Mouse (Mus musculus) embryonic facial prominence, embryonic 14.5 days (tissue): ENCODE data around the gene Adrm1. TPM values are rescaled to one million over a fixed set of nuclear protein-coding genes. Genes with fewer than 3 reads are reported as not detected.

Experiments used
- ATAC-seq: fragments of 200-750 bp; cut with Nextera tagmentation; 2 replicates; pipeline ENCODE4 v1.8.0; 2017; ENCODE audit warnings: low read depth, moderate number of reproducible peaks, moderate TSS enrichment
- DNase-seq: peaks from one replicate; pipeline ENCODE4 v3.0.0-alpha.2; 2015; ENCODE audit warnings: low spot score
- H3K27ac ChIP-seq: fragments of 300-500 bp; sonication (generic); replicated peaks from 2 replicates; pipeline ENCODE4 v1.5.1; 2014; ENCODE audit warnings: low read depth, mild to moderate bottlenecking, low read length, moderate library complexity
- H3K27me3 ChIP-seq: fragments of 300-500 bp; sonication (generic); replicated peaks from 2 replicates; pipeline ENCODE4 v1.6.1; 2014; ENCODE audit warnings: low read length; ENCODE audit not compliant: control insufficient read depth, insufficient read depth
- H3K36me3 ChIP-seq: fragments of 300-500 bp; sonication (generic); 2 replicates; pipeline ENCODE4 v1.6.1; 2014; ENCODE audit warnings: low read length, mixed read lengths; ENCODE audit not compliant: control insufficient read depth, insufficient read depth
- H3K4me1 ChIP-seq: fragments of 300-500 bp; sonication (generic); 2 replicates; pipeline ENCODE4 v1.6.1; 2014; ENCODE audit warnings: antibody characterized with exemption, low read length; ENCODE audit not compliant: control insufficient read depth, insufficient read depth
- H3K4me2 ChIP-seq: fragments of 300-500 bp; sonication (generic); 2 replicates; pipeline ENCODE4 v1.6.1; 2014; ENCODE audit warnings: low read depth, mild to moderate bottlenecking, low read length, moderate library complexity, mixed read lengths
- H3K4me3 ChIP-seq: fragments of 300-500 bp; sonication (generic); 2 replicates; pipeline ENCODE4 v1.5.1; 2014; ENCODE audit warnings: low read depth, mild to moderate bottlenecking, low read length
- H3K9ac ChIP-seq: fragments of 300-500 bp; sonication (generic); 2 replicates; pipeline ENCODE4 v1.6.1; 2014; ENCODE audit warnings: low read depth, mild to moderate bottlenecking, low read length, moderate library complexity, mixed read lengths
- H3K9me3 ChIP-seq: fragments of 300-500 bp; sonication (generic); 2 replicates; pipeline ENCODE4 v1.6.1; 2016; ENCODE audit warnings: low read length; ENCODE audit not compliant: control insufficient read depth
- WGBS: fragments of 180-500 bp; shearing (Covaris S2); extraction: QIAGEN DNeasy Blood & Tissue Kit; methylation state at CpG from one replicate; pipeline ENCODE4 v1.1.7; 2014; 5-methylcytosine and 5-hydroxymethylcytosine counted together
- polyA plus RNA-seq: library from polyadenylated mRNA; unstranded; fragments of >200 nt; fragmentation: Nextera tagmentation; extraction: Ambion mirVana; gene quantifications from 2 replicates; pipeline ENCODE4 v1.2.1, GENCODE M21; 2014

The Adrm1 gene
- 130 and 142 TPM in 2 replicates for polyA plus RNA-seq

GRCm38 (mm10) chr2:180170806-180171521, at the start of gene Adrm1:
TSS of gene Adrm1 (plus strand) at chr2:180171485.
- Histone ChIP-seq H3K9ac (peak within 1 kb of the TSS; percentile 97), H3K27me3 (no peaks in the 10 kb centered on the region), H3K4me2 (peak within 1 kb of the TSS; percentile 96), H3K4me3 (peak within 1 kb of the TSS; percentile 97), H3K36me3 (peaks cover 29% of the 10 kb centered on the region), H3K4me1 (peaks cover 14% of the 10 kb centered on the region; the same call in 1 of the 2 replicates), H3K9me3 (no peaks in the 10 kb centered on the region), H3K27ac (peak within 1 kb of the TSS; percentile 90)
- DNase-seq (peak; percentile 97), ATAC-seq (peak; percentile 98)
- WGBS = 6% methylated on average over 25 of the region's 41 CpGs

- no peak overlapping the region for H3K9ac ChIP-seq
- DNase-seq (no peak), ATAC-seq (no peak)
- H3K36me3 ChIP-seq = no peaks in the 10 kb centered on the region
- 85% methylated on average over 2 of the region's 2 CpGs for WGBS
- H3K27me3 ChIP-seq = no peaks in the 10 kb centered on the region
- H3K4me1 ChIP-seq = 0 out of 2 replicates have a peak, but pooled peaks cover 15% of the 10 kb centered on the region
- peaks cover 3% of the 10 kb centered on the region; the same call in 1 of the 2 replicates for H3K9me3 ChIP-seq
- no peak overlapping the region for H3K4me3 ChIP-seq
- no peak overlapping the region for H3K4me2 ChIP-seq
- no peak overlapping the region for H3K27ac ChIP-seq
These were observed 47.1 kb upstream of the Adrm1 start for GRCm38 (mm10) chr2:180124192-180124591.

GRCm38 (mm10) chr2:180126195-180126594, 45.1 kb upstream of the Adrm1 start:
- Histone ChIP-seq H3K27ac (0 out of 2 replicates have a peak overlapping the region, but pooled peaks have one; percentile 39), H3K36me3 (no peaks in the 10 kb centered on the region), H3K9ac (peak overlapping the region; percentile 31; the same call in 1 of the 2 replicates), H3K27me3 (no peaks in the 10 kb centered on the region), H3K4me2 (no peak overlapping the region), H3K4me3 (no peak overlapping the region), H3K4me1 (0 out of 2 replicates have a peak, but pooled peaks cover 9% of the 10 kb centered on the region), H3K9me3 (peaks cover 3% of the 10 kb centered on the region; the same call in 1 of the 2 replicates)
- no peak for ATAC-seq
- peak; percentile 43 for DNase-seq
- WGBS = 9% methylated on average over 4 of the region's 4 CpGs

GRCm38 (mm10) chr2:180127675-180128074, 43.6 kb upstream of the Adrm1 start:
- 59% methylated on average over 1 of the region's 1 CpGs for WGBS
- Histone ChIP-seq H3K27ac (no peak overlapping the region), H3K4me1 (0 out of 2 replicates have a peak, but pooled peaks cover 9% of the 10 kb centered on the region), H3K27me3 (no peaks in the 10 kb centered on the region), H3K4me2 (no peak overlapping the region), H3K4me3 (no peak overlapping the region), H3K36me3 (no peaks in the 10 kb centered on the region), H3K9me3 (peaks cover 3% of the 10 kb centered on the region; the same call in 1 of the 2 replicates), H3K9ac (no peak overlapping the region)
- ATAC-seq = no peak
- DNase-seq = no peak

- no peaks in the 10 kb centered on the region for H3K4me1 ChIP-seq
- DNase-seq = no peak
- no peaks in the 10 kb centered on the region for H3K9me3 ChIP-seq
- H3K4me2 ChIP-seq = no peak overlapping the region
- 95% methylated on average over 4 of the region's 4 CpGs for WGBS
- H3K9ac ChIP-seq = no peak overlapping the region
- peaks cover 4% of the 10 kb centered on the region; the same call in 1 of the 2 replicates for H3K36me3 ChIP-seq
- no peak overlapping the region for H3K4me3 ChIP-seq
- no peak for ATAC-seq
- no peak overlapping the region for H3K27ac ChIP-seq
- no peaks in the 10 kb centered on the region for H3K27me3 ChIP-seq
These were observed 38.1 kb upstream of the Adrm1 start for GRCm38 (mm10) chr2:180133231-180133630.

GRCm38 (mm10) chr2:180133911-180134310, 37.4 kb upstream of the Adrm1 start:
- Histone ChIP-seq H3K9ac (no peak overlapping the region), H3K27ac (no peak overlapping the region), H3K9me3 (no peaks in the 10 kb centered on the region), H3K36me3 (peaks cover 9% of the 10 kb centered on the region), H3K4me1 (no peaks in the 10 kb centered on the region), H3K4me2 (no peak overlapping the region), H3K27me3 (no peaks in the 10 kb centered on the region), H3K4me3 (no peak overlapping the region)
- DNase-seq (no peak), ATAC-seq (no peak)
- 89% methylated on average over 3 of the region's 3 CpGs for WGBS

GRCm38 (mm10) chr2:180135414-180135813, 35.9 kb upstream of the Adrm1 start:
- no peak overlapping the region for H3K4me3 ChIP-seq
- H3K27me3 ChIP-seq = no peaks in the 10 kb centered on the region
- DNase-seq = no peak
- H3K36me3 ChIP-seq = peaks cover 22% of the 10 kb centered on the region
- no peaks in the 10 kb centered on the region for H3K4me1 ChIP-seq
- no peak overlapping the region for H3K9ac ChIP-seq
- H3K4me2 ChIP-seq = no peak overlapping the region
- WGBS = 76% methylated on average over 5 of the region's 5 CpGs
- no peak for ATAC-seq
- H3K27ac ChIP-seq = no peak overlapping the region
- H3K9me3 ChIP-seq = no peaks in the 10 kb centered on the region

GRCm38 (mm10) chr2:180146091-180146490, 25.2 kb upstream of the Adrm1 start:
- Histone ChIP-seq H3K4me2 (no peak overlapping the region), H3K4me3 (no peak overlapping the region), H3K27me3 (no peaks in the 10 kb centered on the region), H3K4me1 (no peaks in the 10 kb centered on the region), H3K9ac (no peak overlapping the region), H3K36me3 (peaks cover 88% of the 10 kb centered on the region), H3K27ac (no peak overlapping the region), H3K9me3 (no peaks in the 10 kb centered on the region)
- WGBS = 81% methylated on average over 2 of the region's 2 CpGs
- no peak for ATAC-seq
- DNase-seq = no peak

- Histone ChIP-seq H3K4me1 (no peaks in the 10 kb centered on the region), H3K9ac (no peak overlapping the region), H3K27ac (no peak overlapping the region), H3K36me3 (peaks cover 88% of the 10 kb centered on the region), H3K27me3 (no peaks in the 10 kb centered on the region), H3K4me3 (no peak overlapping the region), H3K4me2 (no peak overlapping the region), H3K9me3 (no peaks in the 10 kb centered on the region)
- ATAC-seq (no peak), DNase-seq (no peak)
- 86% methylated on average over 6 of the region's 6 CpGs for WGBS
These were observed 23.9 kb upstream of the Adrm1 start for GRCm38 (mm10) chr2:180147379-180147778.
